Mouse (Mus musculus) cerebellum, adult 2 months (tissue): ENCODE results near the gene Nek1.

Source experiments
- CTCF ChIP-seq: fragments of 200-500 bp; IDR thresholded peaks from 2 replicates; pipeline ENCODE4 v1.5.1; 2011; ENCODE audit warnings: low read depth, mild to moderate bottlenecking, control low read depth, low read length, moderate library complexity, borderline replicate concordance; ENCODE audit not compliant: insufficient read depth
- POLR2A ChIP-seq: fragments of 200-500 bp; IDR thresholded peaks from 2 replicates; pipeline ENCODE4 v1.6.1; 2011; ENCODE audit warnings: low read length, control low read depth, borderline replicate concordance; ENCODE audit not compliant: insufficient read depth

DNA sequence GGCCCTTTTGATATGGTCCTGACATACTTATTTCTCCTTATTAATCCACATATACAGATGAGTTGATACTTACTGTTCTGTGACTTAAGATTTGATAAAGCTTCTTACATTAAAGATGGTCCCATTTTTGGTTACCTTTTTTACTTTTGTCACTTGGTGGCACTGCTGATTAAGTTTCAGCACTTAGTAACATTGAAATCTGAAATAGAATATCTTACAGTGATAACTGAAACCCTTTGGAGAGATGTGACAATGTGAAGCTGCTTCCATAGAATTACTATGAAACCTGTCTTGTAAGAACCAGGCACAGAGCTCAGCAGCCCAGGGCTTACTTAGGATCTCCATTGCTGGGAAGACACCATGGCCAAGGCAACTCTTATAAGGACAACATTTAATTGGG, 82.1 kb downstream of the Nek1 start:
- TF ChIP-seq CTCF (no peak), POLR2A (no peak)
